ENCODE assay signal across 24 mouse cellular contexts in the genomic region with DNA sequence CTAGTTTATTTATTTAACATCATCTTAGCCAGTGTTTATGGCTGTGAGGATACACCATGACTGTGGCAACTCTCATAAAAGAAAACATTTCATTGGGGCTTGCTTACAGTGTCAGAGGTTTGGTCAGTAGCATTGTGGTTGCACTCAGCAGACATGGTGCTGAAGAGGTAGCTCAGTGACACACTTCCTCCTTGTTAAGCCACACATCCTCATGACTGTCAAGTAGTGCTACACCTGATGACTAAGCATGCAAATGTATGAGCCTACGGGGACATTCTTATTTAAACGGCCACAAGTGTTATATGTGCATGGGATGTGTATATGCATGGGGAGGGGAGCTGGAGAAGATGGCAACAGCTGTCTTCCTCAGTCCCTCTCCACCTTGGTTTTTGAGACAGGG. TPM values are rescaled to one million over a fixed set of nuclear protein-coding genes. Genes with fewer than 3 reads are reported as not detected.
DNase-seq lines count a peak whose midpoint lies in the region; ATAC-seq lines count a peak whose summit lies in the region.
"Had no signal": no experiment of that assay in that cellular context is flagged by ENCODE, and none has a peak within 500 bp of the region (broad histone marks: within the 10 kb centered on the region; RNA-seq: fewer than 3 reads in every experiment).

No protein-coding gene starts in this region.

- ATAC-seq in activated CD4-positive, CD25-positive, alpha-beta regulatory T cell, adult 4 months = peak; percentile 54
- peak; percentile 35 for ATAC-seq in inflammation-experienced regulatory T-cells, adult 6 months
- ATAC-seq: forebrain, postnatal 0 days; hindbrain, postnatal 0 days; intestine, postnatal 0 days had no signal

- peak; percentile 32 for DNase-seq in CD4-positive, CD25-positive, alpha-beta regulatory T cell, adult 2 months (ENCODE audit: low read depth, low spot score)
- DNase-seq in splenic B cell, adult 2 months (ENCODE audit: low read depth, low spot score) = peak; percentile 49
- no peak for DNase-seq in urinary bladder, postnatal 10 days (ENCODE audit: low spot score)
- DNase-seq in adrenal gland, adult 2 months = no peak
- no peak for DNase-seq in neural tube, embryonic 10.5 days (ENCODE audit: extremely low spot score, low spot score)
- DNase-seq: adrenal gland, postnatal 25 days; cerebellum, adult 11-12 months; forebrain, postnatal 0 days; heart, postnatal 10 days; kidney, postnatal 25 days; lung, embryonic 14.5 days; midbrain, embryonic 14.5 days; thymus, adult 18-20 months; thymus, postnatal 25 days had no signal

- H3K36me3 ChIP-seq in splenic B cell, adult 2 months (ENCODE audit: control insufficient read depth, insufficient read depth, low read length, poor library complexity, severe bottlenecking) = no peaks in the 10 kb centered on the region
- H3K36me3 ChIP-seq: heart, embryonic 13.5 days; hindbrain, embryonic 10.5 days; limb, embryonic 12.5 days; liver, embryonic 15.5 days; neural tube, embryonic 12.5 days had no signal

- H3K27me3 ChIP-seq in splenic B cell, adult 2 months (ENCODE audit: control insufficient read depth, insufficient read depth, low read length, poor library complexity, severe bottlenecking) = no peaks in the 10 kb centered on the region; the same call in 1 of the 2 replicates
- H3K27me3 ChIP-seq: heart, embryonic 13.5 days; limb, embryonic 12.5 days; liver, embryonic 15.5 days; neural tube, embryonic 12.5 days had no signal

RNA-seq across cellular contexts. Expression of gene Nhlrc1, which starts 30.8 kb away (rescaled TPM):
- polyA plus RNA-seq in activated CD4-positive, CD25-positive, alpha-beta regulatory T cell, adult 4 months (2017; shearing (Covaris generic)) = under 1 TPM in 1 of 2 experiments, not detected in 1; 0.20 TPM
- under 1 TPM in 2 of 3 experiments, not detected in 1; 0.67 to 0.74 TPM for polyA plus RNA-seq in inflammation-experienced regulatory T-cells, adult 6 months (2017; shearing (Covaris generic))
- 1 to 10 TPM; 3.1 to 7.5 TPM for total RNA-seq in adrenal gland, adult 2 months (2021)
- polyA plus RNA-seq in adrenal gland, adult 2 months (2012; rRNA removed) = 10.5 and 13.3 TPM in 2 replicates
- polyA plus RNA-seq: erythroblast, embryonic 14.5 days had no signal

RNA-seq across cellular contexts. Expression of gene Kif13a, which starts 54.2 kb away (rescaled TPM):
- 1 to 10 TPM; 3.5 to 5.7 TPM for polyA plus RNA-seq in activated CD4-positive, CD25-positive, alpha-beta regulatory T cell, adult 4 months (2017; shearing (Covaris generic))
- polyA plus RNA-seq in inflammation-experienced regulatory T-cells, adult 6 months (2017; shearing (Covaris generic)) = 1 to 10 TPM; 4.1 to 9.6 (median 6.5) TPM
- total RNA-seq in adrenal gland, adult 2 months (2021) = 10 to 100 TPM; 26.0 to 40.6 TPM
- polyA plus RNA-seq in adrenal gland, adult 2 months (2012; rRNA removed) = 13.6 and 13.7 TPM in 2 replicates

RNA-seq across cellular contexts. Expression of gene Kdm1b, which starts 59.4 kb away (rescaled TPM):
- 10 to 100 TPM; 15.3 to 17.0 TPM for polyA plus RNA-seq in activated CD4-positive, CD25-positive, alpha-beta regulatory T cell, adult 4 months (2017; shearing (Covaris generic))
- polyA plus RNA-seq in inflammation-experienced regulatory T-cells, adult 6 months (2017; shearing (Covaris generic)) = 10 to 100 TPM; 17.5 to 20.9 (median 19.1) TPM
- total RNA-seq in adrenal gland, adult 2 months (2021) = 10 to 100 TPM in 1 of 2 experiments, 1 to 10 TPM in 1; 9.0 to 12.0 TPM
- polyA plus RNA-seq in adrenal gland, adult 2 months (2012; rRNA removed) = 4.8 and 5.0 TPM in 2 replicates

Comparison
In these comparisons a context has a peak if more than half of its experiments do, and no peak if none do; other contexts are left out.
1. DNase-seq: peak in CD4-positive, CD25-positive, alpha-beta regulatory T cell, adult 2 months (single experiment) and splenic B cell, adult 2 months (single experiment); none in urinary bladder, postnatal 10 days (single experiment), adrenal gland, adult 2 months (single experiment) and neural tube, embryonic 10.5 days (single experiment).